Mouse (Mus musculus) thymus, postnatal 0 days (tissue): ENCODE measurements around the gene Grin2a. TPM values are rescaled to one million over a fixed set of nuclear protein-coding genes. Genes with fewer than 3 reads are reported as not detected.

ENCODE experiments used
- DNase-seq: peaks from one replicate; pipeline ENCODE4 v3.0.0-alpha.2; 2015; ENCODE audit warnings: low spot score
- polyA plus RNA-seq: library from polyadenylated mRNA; unstranded; fragments of >200 nt; fragmentation: Nextera tagmentation; extraction: Ambion mirVana; gene quantifications from 2 replicates; pipeline ENCODE4 v1.2.1, GENCODE M21; 2015

Gene Grin2a
- polyA plus RNA-seq, 1 experiment from 2014 or later: not detected

DNA sequence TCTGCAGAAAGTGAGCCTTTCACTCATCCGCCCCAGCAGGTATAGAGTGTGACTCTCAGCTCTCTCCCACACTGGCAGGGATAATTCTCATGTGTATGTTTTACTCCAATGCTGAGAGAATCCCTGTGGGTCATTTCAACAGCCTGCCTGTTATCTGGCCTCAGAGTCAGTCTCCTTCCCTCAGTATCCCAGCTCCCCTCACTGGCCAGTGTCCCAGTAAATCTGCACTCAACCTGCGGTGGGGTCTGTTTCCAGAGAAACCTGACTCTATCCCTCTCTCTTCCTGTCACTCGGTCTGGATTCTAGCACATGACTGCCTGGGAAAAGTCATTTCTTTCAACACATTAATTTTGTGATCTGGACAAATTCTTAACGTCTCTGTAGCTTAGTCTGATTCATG is 122.4 kb downstream of the Grin2a start:
- no peak for DNase-seq

DNA sequence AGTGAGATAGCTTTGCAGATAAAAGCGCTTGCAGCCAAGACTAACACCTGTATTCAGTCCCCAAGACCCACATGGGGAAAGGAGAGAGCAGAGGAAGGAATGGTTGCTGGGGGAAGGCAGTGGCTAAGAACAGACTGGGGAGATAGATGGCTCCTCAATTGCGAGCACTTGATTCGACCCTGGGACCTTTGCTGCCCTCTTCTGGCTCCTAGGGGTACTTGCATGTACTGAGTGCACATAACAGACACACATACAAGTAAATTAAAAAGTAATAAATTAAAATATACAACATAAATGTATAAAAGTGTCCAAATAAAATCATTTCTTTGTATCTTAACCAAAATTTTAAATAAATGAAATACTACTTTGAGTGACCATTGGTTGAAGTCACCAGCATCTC is 129.7 kb downstream of the Grin2a start:
- DNase-seq: no peak

DNA sequence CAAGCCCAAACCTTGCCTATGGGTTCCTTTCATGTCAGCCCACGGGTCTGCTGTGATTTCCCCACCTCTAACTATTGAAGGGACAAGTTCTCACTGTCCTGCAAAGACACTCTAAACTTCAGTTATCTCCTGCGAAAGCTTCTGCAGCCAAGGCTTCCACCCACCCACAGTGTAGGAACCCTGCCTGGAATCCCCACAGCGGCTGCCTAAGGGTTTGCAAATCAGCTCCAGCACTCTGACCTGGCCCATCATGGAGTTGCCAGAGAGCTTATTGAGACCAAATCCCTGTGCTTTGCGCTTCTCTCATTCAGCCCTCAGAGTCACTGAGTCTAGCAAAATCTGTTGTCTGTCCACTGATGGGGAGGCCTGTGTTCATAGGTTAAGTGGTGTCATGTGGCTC is 130.3 kb downstream of the Grin2a start:
- no peak for DNase-seq

DNA sequence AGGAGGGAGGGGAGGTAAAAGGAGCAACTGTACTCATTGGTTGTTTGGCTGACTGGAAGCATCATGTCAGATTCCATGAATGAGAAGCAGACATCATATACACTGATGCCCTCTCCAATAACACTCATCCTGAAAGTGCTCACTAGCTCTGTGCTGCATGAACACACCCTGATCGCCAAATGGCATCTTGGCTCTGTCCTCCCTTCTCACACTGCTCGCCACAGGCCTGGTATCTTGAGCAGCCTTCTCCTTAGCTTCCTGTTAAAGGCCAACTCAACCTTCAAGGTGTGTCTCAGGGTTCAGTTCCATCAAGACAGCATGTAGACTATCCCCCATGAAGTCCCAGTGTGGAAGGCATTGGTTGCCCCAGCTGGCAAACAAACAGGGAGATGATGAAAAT is 137.6 kb downstream of the Grin2a start:
- no peak for DNase-seq

DNA sequence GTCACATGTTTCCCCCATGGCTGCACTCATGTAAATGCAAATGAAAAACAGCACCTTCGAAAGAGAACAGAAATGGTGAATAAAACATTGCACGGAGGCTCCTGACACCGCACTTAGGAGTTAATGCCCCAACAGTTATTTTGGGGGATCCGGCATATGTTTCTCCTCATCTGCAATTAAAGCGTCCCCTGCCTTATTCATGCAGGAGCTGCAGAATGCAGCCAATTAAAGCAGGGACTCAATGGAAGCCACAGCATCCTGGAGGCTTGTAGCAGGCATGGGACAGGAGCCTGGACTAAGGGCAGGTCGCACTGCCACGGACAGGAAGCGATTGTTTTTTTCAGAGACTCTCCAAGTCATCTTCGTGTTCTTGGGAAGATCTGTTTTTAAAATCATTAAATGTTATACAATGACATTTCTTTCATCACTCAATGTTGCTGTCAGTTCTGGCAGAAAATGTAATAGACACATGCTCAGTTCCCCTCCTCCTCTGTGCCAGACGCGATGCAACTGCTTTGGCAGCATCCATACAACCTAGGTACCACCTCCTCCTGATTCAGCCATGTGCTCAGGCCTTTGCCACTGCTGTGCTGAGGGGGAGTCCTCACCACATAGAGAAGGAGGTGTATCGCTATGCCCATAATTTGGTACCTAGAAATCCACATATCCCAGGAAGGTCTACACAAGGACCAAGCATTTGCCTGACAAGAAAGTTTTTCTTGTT is 143.9 kb downstream of the Grin2a start:
- no peak for DNase-seq

DNA sequence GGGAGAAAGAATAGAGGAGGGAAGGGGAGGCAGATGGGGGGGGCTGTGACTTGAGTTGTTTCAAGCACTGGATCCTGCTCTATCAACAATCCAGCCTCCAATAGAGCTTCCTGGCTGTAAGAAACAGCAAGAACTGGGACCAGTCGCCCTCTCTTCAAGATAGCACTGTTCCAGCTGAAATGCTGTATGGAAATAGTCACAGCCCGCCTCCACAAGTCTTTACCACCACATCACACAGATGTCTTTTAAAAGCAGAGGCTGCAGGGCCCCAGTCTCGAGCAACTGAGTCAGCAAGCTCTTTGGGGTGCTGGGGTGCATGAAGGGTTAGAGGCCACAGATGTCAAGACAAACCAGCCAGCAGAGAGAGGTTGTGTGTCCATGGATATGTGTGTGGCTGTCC is 153.9 kb downstream of the Grin2a start:
- DNase-seq: no peak

DNA sequence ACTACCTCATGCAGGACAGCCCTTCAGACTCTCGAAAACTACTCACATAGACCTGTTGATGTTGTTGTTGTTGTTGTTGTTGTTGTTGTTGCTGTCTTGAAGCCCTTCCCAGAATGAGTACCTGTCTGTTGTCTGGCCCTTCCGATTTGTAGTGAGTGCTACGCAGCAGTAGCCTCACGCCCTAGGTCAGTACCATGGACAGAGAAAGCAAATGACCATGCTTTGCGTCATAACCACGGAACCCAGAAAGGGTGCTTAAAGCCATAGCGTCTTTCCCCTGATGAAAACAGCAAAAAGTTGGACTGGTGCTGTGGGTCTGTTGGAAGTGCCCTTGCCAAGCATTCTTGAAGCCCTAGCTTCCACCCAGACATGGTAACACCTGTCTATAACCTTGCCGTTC is 158.8 kb downstream of the Grin2a start:
- DNase-seq: no peak

DNA sequence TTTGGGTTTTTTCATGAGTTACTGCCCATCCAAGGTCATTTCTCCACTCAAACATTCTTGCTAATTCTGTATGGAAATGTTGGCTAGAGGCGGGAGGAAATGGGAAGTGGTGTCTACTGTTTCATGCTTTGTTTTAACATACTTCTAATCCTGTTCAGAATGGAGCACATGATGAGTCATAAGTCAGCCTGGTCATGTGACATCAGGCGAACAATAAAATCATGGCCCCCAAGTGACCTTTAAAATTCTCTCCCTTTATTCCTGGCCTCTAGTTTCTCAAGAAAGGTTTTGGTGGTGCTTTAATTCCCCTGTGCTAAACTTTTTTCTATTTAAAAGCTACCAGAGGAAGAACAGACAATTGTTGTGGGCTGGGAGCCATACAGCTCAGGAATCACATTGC is 161.1 kb downstream of the Grin2a start:
- no peak for DNase-seq

DNA sequence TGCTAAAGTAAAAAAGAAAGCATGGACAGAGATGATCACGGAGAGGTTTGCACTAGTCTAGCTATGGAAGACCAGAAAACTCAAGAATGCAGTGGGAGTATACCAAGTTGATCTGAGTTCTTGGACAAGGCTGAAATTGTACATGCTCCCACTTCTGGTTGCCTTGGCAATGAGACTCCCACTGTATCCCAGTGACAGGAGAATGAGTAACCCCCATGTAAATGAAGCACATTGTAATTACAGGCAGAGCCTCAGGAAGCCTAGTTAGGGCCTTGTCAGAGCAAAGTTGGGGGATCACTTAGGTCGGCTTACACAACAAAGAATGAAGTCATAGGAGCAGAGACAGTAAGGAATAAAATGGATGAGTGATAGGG is 170.3 kb downstream of the Grin2a start:
- DNase-seq: no peak

DNA sequence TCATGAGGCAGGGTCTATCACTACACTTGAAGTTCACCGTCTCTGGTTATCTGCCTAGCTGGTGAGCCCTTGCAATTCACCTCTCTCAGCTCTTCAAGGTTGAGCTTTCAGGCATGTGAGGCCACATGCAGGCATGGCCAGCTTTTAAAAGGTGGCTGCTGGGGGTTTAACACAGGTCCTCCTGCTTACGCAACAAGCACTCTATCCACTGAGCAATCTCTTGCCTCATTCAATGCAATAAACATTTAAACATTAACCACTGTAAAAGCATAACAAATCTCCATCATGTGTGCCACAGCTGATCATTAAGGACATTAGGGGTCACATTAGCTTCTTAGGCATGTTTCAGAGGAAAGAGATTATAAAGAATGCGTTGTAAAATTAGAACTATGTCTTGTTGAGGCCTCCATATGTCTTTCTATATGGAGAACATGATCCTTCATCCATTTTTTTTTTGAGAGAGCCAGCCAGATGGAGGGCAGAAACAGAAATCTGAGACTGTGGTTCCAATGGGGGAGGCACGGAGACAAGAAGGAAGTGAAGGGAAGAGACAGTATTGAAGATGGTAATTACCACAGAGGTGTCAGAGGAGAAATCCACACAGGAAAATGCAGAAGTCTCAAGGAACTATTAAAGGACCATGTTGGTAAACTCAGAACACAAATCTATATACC is 170.8 kb downstream of the Grin2a start:
- no peak for DNase-seq

DNA sequence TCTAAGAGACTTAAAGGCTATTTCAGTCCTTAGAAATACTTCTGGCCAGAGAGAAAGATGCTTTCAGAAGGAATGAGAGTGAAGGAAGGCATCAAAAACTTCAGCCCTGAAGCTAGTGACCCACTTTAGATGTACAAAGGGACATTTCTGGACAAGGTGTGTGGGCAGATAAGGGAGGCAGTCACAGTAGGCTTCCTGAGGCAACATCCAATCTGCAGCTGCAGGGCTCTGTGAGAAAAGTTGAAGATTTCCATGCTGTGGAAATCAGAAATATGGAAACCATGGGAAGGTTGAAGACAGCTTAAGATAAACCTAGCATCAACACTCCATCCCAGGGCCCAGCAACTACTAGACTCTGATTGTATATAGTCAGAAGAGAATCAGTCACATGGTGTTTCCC is 171.7 kb downstream of the Grin2a start:
- DNase-seq: no peak

DNA sequence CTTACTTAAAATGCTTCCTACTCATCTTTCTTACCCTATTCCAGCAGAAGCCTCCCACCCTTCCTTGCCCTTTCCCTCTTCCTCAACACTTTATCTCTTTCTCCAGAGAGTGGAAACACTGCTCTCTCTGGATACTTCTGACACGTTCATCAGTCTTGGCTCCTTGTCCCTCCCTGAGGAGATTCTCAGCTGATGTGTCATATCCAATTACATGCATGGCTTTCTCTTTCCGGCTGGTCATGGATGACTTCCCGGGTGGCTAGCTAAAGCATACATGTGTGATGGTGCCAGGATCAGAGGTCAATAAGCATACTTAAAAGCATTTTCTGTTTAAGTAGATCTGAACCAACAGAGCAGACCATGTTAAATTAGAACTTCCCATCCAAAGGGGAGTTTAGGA is 175.9 kb downstream of the Grin2a start:
- no peak for DNase-seq

DNA sequence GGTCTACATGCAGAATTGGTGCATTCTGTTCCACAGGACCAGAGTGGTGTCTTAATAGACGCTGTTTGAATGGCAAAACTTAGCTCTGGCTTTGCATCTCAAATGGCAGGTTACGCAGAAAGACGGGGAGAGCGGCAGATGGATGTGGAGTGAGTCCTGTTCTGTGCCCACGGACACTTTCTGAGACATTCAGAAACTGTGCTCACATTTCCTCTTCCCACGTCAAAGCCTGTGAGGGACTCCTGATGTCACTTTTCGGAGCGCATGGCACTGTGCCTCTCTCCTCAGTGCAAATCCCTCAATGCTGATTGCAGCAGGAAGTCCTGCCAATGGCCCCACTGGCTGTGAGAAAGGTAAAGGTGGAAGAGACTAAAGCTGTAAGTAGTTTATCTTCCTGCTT is 194.0 kb downstream of the Grin2a start:
- no peak for DNase-seq

DNA sequence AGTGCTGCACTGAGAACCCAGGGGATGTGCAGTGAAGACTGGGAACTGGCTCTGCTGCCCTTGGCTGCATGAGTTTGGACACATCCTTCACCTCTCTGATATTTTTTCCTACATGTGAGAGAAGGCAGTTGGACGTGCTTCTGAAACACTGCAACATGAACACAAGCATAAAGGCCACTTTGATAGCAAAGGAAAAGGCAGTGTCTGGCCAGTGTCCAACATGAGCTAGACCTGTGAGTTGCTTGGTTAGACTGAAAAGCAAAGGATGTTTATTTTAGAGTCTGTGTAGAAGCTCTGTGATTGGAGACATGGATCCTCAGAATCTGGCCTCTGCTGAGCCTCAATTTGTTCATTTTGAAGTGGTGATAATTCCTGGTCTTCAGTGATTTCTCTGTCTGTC is 195.1 kb downstream of the Grin2a start:
- DNase-seq: no peak

DNA sequence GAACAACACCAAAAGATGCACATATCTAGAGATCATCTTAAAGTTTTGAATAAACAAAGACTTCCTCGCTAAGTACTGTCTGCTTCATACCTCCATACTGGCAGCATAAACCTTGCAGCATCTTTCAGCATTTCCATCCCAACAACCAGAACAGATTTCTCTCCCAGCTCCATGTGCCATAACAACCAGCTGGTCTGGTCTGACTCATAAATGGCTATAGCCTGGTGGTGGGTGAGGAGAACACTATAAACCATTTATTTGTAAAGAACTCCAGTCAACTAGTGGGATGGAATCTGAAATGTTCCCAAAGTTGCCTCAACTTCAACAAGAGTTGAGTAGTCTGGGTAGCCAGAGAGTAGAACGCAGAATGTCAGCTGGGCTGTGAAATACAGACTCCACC is 202.4 kb downstream of the Grin2a start:
- no peak for DNase-seq

DNA sequence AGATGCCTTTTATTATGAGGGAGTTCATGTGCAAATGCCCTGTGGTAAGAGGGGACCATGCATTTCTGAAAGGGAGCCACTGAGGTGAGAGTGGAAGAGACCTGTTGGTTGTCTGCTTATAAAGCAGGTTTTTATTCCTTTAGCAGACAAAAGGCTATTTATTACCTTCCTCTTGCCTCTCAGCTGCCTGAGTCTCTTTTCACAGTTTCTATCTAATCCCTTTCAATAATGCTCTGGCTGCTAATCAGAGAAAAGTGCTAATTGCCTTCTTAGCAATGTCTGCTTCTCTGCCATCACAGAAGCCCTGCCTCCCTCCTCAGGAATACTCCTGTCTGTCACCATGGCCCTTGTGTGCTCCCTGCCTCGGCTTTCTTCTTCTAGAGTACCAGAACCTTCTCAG is 209.1 kb downstream of the Grin2a start:
- DNase-seq: no peak

DNA sequence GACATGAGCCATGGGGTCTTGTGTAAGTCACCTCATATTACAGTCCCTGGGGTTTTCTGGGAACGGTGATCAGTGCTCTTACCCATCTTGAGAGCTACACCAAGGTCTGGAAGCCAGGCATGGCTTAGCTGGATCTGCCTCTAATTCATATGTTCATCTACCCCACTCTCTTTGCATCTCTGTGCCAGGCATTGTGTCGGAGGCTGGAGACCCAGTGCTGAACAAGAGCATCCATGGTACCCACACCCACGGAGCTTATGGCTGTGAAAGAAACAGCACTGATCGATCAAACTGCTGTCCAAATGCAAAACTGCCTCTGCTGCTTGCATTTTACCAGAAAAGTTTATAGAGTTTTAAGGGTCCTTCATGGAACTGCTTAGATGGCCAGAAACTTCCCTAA is 209.5 kb downstream of the Grin2a start:
- DNase-seq: no peak

DNA sequence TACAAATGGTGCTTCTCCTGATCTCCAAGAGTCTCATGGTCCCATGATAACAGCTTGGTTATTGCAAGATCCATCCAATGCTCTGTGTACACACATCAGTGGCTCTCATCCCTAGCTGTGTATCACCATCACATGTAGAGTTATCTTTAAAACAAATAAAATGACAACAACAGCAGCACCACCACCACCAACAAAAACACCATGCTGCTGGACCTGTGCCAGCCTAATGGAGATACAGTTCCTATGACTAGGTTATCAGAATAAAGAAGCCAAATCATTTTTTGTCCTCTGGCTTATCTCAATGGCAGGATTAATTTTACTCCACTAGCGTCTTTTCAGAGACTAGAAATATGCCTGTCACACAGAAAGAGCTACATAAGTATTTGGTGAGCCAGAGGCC is 226.4 kb downstream of the Grin2a start:
- DNase-seq: no peak

DNA sequence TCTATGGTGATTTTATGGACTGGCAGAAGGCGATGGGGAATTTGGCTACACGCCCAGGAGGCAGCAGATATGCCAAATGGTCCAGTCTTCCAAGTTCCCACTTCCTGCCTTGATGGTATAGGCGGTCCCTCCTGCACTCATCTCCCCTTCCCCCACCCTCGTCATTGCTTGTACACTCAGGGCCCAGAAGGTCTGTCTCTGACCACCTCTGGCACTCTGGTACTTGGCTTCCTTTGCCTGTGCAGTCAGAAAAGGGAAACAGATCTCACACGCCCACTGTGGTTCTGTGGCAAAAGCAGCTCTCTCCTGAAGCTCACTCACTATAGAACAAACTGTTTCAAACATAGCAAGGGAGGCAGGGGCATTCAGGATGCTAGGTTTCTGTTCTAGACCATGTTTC is 227.0 kb downstream of the Grin2a start:
- DNase-seq: no peak

DNA sequence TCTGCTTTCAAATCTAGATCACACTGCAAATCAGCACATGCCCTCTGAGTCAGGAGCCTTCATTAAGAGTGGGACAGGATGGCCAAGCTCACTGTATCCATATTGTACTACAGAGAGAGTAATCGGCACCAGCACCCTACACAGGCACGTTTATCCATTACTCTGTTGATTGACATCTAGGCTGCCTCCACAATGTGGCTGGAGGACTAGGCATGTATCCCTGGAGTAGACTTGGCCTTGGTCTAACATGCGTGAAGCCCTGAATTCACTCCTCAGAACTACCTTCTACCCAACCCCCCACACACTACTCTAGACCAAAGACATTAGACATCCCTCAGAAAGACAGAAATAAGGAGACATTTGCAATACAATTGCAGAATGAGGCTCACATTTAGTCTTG is 227.4 kb downstream of the Grin2a start:
- no peak for DNase-seq

DNA sequence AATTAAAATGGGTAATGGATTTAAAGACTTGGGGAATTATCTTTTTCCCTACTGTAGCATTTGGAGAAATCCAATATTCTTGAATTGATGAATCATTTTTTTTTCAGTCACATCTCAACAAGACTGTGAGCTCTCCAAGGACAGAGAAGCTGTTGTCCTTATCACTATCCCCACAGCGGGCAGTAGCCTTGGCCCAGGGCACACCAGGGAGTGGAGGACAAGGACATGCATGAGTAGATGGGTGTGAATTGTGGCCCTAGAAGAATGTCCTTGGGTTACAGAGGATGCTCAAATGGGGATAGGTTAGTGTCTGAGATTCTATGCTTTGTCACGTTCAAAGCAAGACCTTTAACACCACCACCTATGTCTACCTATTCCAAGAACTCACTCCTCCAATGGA is 231.3 kb downstream of the Grin2a start:
- no peak for DNase-seq

DNA sequence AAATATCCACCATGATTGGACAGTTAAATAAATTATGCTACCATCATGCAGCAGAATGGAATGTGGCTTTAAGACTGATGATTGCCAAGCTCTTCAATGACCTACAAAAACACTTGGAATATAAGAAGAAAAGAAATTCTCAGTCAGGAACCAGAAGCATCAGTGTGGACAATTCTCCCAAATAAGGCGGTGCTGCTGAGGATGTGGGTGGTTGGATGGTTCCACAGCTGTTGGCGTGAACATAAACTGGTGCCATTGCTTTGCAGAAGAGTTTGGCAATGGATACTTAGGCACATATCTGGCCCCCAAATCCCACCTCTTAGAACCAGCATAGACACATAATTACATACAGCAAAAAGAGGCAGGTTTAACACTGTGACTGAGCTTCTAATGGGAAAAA is 235.0 kb downstream of the Grin2a start:
- no peak for DNase-seq

DNA sequence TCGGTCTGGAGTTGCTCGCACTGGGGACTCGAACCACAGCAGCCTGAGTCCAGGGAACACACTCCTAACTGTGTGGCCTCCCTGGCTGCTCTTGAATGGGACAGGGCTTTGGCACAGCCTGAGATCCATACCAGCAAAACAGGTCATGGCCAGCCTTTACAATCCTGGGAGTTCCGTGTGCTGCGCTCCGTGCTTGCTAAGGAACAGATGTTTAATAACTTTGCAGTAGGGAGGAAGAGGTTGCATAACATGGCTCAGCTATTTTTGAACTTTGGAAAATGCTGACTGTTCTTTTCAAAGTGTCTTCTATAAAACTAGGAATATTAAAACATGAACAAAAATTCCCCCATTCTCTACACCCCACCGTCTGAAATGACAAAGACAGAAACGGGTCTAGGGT is 238.5 kb downstream of the Grin2a start:
- no peak for DNase-seq

DNA sequence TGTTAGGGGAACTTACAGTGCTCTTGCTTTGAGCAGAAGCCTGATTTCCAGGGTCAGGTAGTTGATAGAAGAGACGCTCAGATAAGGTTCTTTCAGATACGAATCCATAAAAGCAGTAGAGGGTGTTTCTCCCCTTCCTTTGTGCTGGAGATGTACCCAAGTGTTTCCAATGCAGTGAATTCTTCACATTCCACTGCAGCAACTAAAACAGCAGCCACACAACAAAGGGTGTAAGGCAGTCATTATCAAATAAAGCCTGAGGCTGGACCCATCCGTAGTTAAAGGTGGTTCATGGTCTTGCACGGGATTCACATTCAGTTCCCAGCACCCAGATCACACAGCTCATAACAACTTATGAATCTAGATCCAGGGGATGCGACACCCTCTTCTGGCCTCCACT is 241.3 kb downstream of the Grin2a start:
- no peak for DNase-seq
